Mouse (Mus musculus) brain, embryonic 14.5 days (tissue): ENCODE measurements around the gene Tmf1. TPM values are rescaled to one million over a fixed set of nuclear protein-coding genes. Genes with fewer than 3 reads are reported as not detected.

Source experiments
- DNase-seq: peaks from one replicate; pipeline ENCODE4 v3.0.0-alpha.2; 2011; ENCODE audit warnings: low read depth
- CTCF ChIP-seq: fragments of 200-500 bp; IDR thresholded peaks from 2 replicates; pipeline ENCODE4 v1.5.1; 2012; ENCODE audit warnings: inconsistent platforms, mild to moderate bottlenecking, moderate library complexity, borderline replicate concordance; ENCODE audit not compliant: insufficient read depth, insufficient read length; ENCODE audit errors: extremely low read depth
- POLR2A ChIP-seq: fragments of 200-500 bp; IDR thresholded peaks from 2 replicates; pipeline ENCODE4 v1.6.1; 2012; ENCODE audit warnings: mild to moderate bottlenecking, inconsistent platforms, borderline replicate concordance; ENCODE audit not compliant: poor library complexity, insufficient read depth, insufficient read length, severe bottlenecking; ENCODE audit errors: extremely low read depth
- polyA plus RNA-seq: library from polyadenylated mRNA; depleted of rRNA; stranded (reverse); fragments of >200 nt; gene quantifications from 2 replicates; pipeline ENCODE4 v1.2.3, GENCODE M21; 2012

Tmf1 gene
- polyA plus RNA-seq, 1 experiment = 8.4 TPM

DNA sequence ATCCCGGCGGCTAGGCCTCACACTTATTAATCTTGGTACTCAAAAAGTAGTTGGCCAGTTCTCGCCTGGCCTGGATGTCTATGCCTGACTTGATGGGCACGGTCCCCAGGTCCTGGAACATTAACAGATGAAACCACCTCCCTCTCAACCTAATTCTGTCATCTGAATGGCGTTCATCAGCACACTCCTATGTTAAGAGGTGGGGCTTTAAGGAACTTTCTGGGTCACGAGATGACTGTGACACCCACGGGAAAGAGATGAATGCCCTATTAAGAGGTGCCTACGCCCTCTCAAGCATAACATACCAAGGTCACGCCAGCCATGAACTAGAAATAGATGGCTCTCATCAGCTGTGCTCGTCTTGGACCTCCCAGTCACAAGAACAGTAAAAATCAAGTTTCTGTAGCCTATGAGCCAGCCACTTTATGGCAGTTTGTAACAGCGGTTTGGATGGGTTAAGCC, 476 bp upstream of the Tmf1 start:
- TF ChIP-seq POLR2A (no peak), CTCF (no peak)
- DNase-seq = no peak

DNA sequence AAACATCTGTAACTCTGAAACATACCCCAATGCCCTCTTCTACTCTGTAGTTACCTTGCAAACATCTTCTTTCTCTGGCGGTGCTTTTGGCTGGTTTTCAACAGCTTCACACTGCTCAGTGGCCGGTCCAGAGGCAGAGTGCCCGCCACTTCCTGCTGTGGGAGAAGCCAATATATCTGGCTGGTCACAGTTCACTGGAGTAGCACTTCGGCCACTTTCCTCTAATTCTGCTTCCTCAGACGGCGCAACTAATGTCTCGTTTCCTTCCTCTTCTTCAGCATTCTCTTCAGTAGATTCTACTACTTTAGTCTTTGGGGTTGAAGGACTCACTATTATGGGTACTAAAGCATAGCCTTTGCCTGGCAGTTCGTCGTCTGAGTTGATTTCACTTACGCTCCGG, 3.2 kb downstream of the Tmf1 start:
- TF ChIP-seq POLR2A (no peak), CTCF (no peak)
- DNase-seq = no peak

DNA sequence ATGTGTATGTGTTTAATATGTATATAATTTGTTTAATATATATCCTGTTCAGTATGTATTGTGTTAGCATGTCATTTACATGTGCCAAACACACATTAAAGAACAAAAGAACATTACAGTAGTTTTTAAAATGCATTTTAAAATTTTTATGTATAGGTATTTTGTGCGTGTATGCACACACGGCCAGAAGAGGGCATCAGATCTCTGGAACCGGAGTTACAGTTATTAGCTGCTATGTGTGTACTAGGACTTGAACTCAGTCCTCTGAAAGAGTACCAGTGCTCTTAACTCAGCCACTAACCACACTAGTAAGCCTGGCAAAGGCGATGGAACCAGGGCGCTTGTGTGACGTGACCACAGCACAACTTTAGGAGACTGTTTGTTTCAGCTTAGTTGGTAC, 28.8 kb downstream of the Tmf1 start:
- no peak for DNase-seq
- TF ChIP-seq POLR2A (no peak), CTCF (no peak)

DNA sequence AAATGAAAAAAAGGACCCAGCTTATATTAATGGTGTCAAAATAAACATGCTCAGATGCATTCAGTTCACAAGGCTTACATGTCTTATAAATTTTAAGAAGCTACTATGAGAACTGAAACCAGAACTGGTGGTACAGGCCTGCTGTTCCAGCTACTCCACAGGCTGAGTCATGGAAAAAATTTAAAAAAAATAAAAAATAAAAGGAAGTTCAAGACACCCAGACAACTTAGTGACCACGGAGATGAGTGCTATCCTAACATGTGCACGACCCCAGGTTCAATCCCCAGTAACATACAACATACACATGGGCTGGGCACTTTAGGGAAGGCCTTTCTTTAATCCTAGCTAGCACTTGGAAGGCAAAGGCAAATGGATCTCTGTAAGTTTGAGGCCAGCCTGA, 29.2 kb downstream of the Tmf1 start:
- no peak for DNase-seq

DNA sequence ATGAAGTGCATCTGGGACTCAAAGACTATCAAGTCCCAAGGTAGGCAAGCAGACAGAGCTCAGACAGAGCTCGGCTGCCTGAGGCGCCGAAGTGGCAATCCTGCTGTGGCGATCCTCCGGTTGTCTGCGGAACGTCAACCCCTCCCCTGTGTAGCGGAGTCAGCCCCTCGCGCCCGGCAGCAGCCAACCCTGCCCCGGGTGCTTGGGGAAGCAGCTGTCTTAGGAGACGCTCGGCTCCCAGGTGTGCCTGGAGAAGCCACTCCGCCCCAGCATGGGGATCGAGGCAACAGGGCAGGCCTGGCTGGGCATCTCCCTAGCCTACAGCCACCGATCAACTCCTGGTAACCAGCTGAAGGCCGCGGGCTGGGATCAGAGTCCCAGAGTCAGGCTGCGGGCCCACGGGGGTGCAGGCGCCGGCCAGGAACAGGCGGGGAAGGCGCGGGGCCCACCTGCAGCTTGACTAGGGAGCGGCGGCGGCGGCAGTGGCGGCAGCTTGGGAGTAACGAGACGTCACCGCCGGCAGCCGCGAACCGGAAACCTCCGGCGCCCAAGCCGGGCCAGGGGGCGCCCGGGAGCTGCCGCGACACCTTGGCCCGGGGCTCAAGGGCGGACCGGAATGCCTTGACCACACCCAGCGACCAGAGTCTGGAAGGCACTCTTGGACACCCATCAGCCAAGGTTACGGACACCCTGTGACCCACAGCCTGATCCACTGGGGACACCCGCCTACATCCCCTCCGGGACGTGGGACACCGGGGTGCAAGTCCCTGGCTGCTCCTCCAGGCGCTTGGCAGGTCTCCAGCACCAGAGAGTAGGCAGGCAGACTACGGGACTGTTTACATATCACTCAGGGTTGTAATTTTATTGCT, 30.3 kb downstream of the Tmf1 start, which contains the start of gene Eogt:
Gene Eogt, minus strand, starts transcription at position 800 of the 869 bp plus-strand sequence.
- TF ChIP-seq CTCF = 0 out of 2 replicates have a peak, but pooled peaks have one; percentile 14
- TF ChIP-seq POLR2A = 0 out of 2 replicates have a peak, but pooled peaks have one; percentile 7
- peak; percentile 74 for DNase-seq

More for the DNA sequence above, 29.2 kb downstream of the Tmf1 start:
- TF ChIP-seq POLR2A = no peak
- TF ChIP-seq CTCF = no peak

DNA sequence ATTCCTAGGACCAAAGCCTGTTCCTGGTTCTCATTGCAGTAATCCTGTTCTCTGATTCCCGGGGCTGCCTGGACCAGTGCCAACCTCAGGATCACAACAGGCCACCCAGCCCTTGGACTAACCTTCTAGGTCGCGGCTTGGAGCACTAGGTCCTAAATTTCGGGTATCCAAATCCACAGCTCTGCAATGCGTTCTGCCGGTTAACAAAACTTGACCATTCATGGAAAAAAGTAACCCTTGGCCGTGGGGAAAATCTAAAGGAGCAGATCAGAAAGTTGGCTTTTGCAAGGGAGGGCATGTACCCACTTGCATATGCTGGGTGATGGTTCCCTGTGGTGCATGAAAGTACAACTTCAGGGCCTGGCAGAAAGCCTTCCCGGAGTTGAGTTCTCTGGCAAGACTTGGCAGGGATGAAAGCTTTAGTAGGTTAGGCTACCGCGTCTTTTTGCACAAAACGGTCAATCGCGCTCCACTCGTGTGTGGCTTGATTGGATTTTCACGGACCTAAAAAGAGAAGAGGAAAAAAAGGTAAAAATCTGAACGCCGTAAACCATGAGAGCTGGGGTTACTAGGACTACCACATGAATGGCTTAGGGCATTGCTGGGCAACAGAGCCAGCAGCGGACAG, 31.1 kb downstream of the Tmf1 start:
- TF ChIP-seq POLR2A (no peak), CTCF (no peak)
- DNase-seq = peak; percentile 75

DNA sequence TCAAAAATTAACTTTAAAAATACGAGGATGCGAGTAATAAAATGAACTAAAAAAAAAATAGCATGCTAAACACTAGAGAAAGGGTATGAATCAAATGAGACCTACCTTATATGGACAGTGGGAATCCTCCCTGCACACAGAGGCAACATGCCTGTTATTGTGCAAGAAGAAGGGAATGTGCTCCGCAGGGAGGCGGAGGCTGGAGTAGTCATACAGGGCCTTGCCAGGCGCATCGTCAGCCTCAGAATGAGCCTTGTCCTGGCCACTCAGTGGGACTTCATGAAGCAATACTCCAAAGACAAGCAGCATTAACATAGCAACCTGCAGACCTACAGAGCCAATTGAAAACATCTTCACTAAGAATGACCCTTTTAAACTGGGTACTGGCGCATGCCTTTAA, 33.8 kb downstream of the Tmf1 start:
- DNase-seq = no peak
- no peak for TF ChIP-seq POLR2A
- TF ChIP-seq CTCF = no peak

DNA sequence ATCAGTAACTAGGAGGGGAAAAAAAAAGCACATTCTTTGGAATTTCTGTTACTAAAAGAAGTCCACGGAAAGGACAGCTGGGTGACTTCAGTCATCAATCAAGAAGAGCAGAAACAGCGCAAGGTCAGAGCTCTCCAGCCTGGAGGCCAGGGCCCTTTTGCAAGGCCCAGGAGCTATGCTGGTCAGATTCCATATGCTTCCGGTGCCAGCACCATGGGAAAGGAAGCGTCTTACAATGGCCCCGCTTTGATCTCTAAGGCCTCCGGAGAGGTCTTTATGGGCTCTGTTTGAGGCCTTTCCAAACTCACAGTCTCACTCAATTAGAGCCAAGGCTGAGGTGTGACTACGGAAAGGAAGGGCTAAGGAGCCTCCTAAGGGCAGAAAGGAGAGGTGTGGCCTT, 34.6 kb downstream of the Tmf1 start:
- TF ChIP-seq CTCF (no peak), POLR2A (no peak)
- DNase-seq = peak; percentile 22

DNA sequence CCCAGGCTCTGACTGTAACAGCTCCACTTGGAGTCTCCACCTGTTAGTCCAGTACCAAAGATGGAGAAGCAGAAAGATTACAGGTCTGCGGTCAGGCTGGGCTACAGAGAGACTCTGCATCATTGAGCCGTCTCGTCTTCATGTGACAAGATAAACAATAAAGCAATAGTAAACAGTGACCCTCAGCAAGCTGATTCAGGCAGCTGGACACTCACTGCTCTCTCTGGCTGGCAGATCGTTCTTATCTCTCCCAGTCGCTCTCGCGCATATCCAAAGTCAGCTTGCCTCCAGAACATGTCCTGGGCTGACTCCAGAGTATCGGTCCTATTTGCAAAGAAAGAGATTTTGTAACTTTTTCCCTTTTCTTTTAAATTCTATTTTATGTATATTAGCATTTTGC, 36.3 kb downstream of the Tmf1 start:
- DNase-seq = no peak
- no peak for TF ChIP-seq CTCF
- no peak for TF ChIP-seq POLR2A

DNA sequence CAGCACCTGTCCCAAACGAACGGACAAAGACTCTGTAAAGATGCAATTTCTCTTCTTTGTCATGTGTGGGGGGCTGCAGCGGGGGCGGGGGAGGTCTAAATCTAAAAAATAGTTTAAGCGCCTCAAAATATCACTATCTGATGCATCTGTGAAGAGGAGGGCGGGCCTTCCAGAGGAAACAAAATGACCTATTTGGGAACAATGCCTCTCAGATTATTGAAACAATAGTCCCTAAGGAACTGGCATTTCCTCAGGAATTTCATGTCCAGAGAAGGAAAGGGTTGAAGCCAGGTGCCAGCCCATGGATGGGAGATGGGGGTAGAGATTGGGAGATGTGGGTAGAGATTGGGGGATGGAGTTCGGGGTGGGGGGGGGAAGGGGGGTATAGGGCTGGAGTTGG, 37.1 kb downstream of the Tmf1 start:
- TF ChIP-seq POLR2A = no peak
- no peak for TF ChIP-seq CTCF
- no peak for DNase-seq

DNA sequence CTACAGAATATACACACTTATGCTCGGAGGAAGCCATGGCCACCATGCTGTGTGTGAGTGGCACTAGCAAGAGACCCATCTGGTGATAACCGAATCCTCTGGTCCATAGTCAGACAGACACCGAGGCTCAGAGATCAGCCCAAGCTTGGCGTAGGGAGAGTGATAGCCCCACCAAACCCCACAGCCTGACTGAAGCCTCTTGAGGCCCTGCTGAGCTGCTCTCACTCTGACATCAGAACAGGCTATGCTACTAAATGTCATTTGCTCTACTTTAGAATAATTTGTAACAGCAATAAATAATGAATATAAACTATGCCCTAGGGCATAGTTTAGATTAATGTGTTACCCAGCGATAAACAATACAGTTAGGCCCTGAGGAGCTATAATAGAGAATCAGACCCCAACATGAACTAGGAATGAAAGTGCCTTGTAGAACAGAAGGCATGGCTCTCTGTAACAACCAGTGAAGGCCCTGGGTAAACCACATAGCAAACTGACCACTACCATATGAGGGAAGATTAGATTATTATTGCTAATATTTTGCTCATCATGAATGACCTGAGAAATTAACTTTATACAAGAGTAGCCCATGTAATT, 46.1 kb downstream of the Tmf1 start:
- no peak for DNase-seq
- no peak for TF ChIP-seq POLR2A
- TF ChIP-seq CTCF = no peak
